Mouse (Mus musculus) CD4-positive helper T cell, adult 2 months (primary cell): ENCODE measurements around the gene Olfr15.

Source experiments
- DNase-seq: peaks from one replicate; pipeline ENCODE4 v3.0.0-alpha.2; 2012; ENCODE audit warnings: low read depth, missing footprints, low spot score

The Olfr15 gene

GRCm38 (mm10) chr16:3872216-3873047 is 41.8 kb downstream of the Olfr15 start, which contains the start of gene Naa60:
Gene Naa60 (plus strand): TSS chr16:3872375.
- peak; percentile 93 for DNase-seq

DNA sequence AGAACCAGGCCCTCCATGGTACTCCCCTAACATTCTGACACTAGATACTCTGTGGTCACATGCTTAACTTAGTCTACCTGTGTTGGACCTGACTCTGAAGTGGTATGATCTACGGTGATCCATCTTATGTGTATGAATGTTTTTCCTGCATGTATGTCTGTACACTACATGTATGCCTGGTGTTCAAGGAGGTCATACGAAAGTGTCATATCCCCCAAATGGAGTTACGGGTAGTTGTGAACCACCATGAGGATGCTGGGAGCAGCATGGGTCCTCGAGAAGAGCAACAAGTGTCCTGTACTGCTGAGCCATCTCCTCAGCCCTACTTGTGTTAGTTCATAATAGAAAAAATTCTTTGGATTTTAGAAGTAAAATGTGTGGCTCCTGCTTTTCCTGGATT is 45.7 kb downstream of the Olfr15 start:
- DNase-seq: no peak

GRCm38 (mm10) chr16:3884201-3885064 is 53.8 kb downstream of the Olfr15 start, which contains the start of the genes Zfp597 and Gm20695:
Gene Zfp597 (minus strand): TSS chr16:3884561.
Gene Gm20695 (plus strand): TSS chr16:3884648.
- DNase-seq: peak; percentile 95

DNA sequence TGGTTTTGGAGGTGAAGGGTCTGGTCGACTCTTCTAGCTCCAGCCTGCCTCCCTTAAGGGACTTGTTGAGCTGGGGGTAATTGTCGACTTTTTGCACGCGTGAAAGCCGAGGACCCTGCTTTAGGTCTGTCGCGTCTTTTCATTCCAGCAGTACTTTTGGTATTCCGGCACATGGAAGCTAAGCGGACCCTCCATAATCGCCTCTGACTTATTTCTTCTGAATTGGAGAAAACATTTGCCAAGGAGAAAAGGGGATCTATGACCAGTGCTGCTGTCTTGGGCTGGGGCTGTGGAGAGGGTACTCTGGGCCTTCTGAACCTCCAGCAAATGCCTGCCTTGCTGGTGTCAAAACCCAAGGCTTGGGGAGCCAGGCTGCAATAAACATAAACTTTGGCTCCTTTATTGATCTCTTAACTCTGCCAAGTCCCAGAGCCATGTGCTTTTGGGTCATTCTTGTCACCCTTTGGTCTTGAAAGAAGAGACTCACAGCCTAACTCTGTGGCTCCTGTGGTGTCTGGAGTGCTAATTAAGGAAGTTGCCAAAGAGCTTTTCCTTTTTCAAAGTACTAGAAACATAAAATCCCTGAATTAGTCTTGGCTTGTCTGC is 54.5 kb downstream of the Olfr15 start:
- DNase-seq: no peak

DNA sequence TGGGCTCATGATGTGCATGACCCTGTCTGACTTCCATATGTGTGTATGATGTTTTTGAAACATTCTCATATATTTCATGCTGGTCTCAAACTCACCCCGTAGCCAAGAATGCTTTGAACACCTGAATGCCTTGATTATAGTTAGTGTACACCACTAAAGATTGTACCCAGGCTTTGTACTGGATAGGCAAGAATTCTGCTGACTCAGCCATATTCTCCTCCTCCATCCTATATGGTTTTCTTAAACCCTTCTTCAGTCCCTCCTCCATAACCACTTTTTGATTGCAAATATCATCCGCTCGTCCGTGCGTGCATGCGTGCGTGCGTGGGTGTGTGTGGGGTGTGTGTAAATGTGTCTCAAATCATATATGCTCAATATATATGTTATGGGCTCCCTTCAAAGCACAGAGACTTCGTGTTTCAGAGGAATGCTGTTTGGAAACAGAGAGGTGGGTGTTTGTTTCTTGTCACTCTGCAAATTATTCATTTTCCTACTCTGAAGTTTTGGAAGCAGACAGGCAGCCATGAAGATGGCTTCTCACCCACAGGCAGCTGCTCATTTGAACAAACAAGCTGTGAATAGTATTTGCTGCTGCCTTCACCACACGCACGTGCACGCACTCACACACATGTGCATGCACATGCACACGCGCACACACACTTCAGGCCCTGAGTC is 61.1 kb downstream of the Olfr15 start:
- no peak for DNase-seq

DNA sequence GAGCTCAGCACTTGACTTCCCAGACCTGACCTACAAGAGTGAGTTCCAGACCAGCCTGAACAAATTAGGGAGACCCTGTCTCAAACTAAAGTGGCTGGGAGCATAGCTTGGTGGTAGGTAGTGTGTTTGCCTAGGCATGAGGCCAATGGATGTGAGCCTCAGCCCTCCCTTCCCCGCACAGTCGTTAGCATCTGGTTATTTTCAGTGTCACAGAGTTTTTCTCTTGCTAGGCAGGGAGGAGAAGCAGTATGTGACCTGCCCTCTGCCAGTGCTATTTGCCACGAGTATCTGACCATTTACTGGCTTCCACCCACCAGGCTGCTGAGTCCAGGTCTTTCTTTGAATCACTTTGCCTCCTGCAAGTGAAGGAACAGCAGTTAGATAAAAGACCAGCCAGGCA is 63.1 kb downstream of the Olfr15 start:
- DNase-seq: no peak
